Mouse (Mus musculus): ENCODE results near the gene Prkaca. TPM values are rescaled to one million over a fixed set of nuclear protein-coding genes. Genes with fewer than 3 reads are reported as not detected.

Prkaca gene
- total and polyA plus RNA-seq, 3 experiments, result 14.0 to 27.3 (median 18.5) TPM

DNA sequence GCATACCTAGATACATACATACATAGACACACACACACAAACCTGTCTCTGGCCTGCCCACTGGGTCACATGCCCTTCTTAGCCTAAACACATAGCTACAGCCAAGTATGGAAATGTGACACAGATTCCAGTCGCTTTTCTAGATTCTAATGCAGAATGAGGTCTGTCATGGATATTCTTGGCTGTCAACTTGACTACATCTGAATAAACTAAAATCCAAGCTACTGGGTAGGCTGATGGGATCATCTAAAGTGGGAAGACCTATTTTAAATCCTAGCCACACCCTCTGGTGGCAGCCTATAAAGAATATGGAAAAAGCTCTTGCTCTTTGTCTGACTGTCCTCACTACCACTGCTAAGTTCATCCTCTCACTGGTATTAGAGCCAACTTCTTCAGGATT is 30.3 kb upstream of the Prkaca start:
- no peak for DNase-seq (ENCODE audit: extremely low read depth)
- H3K79me2 ChIP-seq (replicated peaks; ENCODE audit: control insufficient read depth, extremely low read depth, insufficient read depth, poor library complexity, severe bottlenecking), result no peaks in the 10 kb centered on the region
- H3K4me1 ChIP-seq (ENCODE audit: control insufficient read depth in 1 of 2, insufficient read depth in 2 of 2), result peaks cover 0 to 5% of the 10 kb centered on the region in 2 experiments; a peak in 1 of 4 replicates
- no peaks in the 10 kb centered on the region for H3K9me3 ChIP-seq (replicated peaks; ENCODE audit: low read length)
- no peak overlapping the region for H3K9ac ChIP-seq (ENCODE audit: insufficient read depth, low read depth)
- in situ Hi-C loops (cut with MboI; ENCODE audit: low pct_ligation_motif_present, low pct_unique_long_range_greater_than_20kb, low sequenced_read_pairs) (no loop called here), dilution Hi-C loops (cut with MboI; ENCODE audit: extremely low pct_ligation_motif_present, extremely low pct_unique_long_range_greater_than_20kb, low sequenced_read_pairs) (no loop called here)
- no peak overlapping the region for H3K4me2 ChIP-seq (ENCODE audit: insufficient read depth, low read depth, poor library complexity, severe bottlenecking)
- TF ChIP-seq IRF4 (IDR thresholded peaks at IDR 0.05; ENCODE audit: low read depth, low read length), result no peak
- no peak for TF ChIP-seq JUND (conservative IDR thresholded peaks at IDR 0.05; ENCODE audit: low read depth, low read length)
- TF ChIP-seq BHLHE40 (IDR thresholded peaks at IDR 0.05; ENCODE audit: low read depth, low read length), result no peak
- TF ChIP-seq JUN (IDR thresholded peaks at IDR 0.05; ENCODE audit: insufficient read depth, low read depth, low read length), result no peak
- no peak for TF ChIP-seq MEF2A (IDR thresholded peaks at IDR 0.05; ENCODE audit: borderline replicate concordance, low read depth, low read length)
- TF ChIP-seq TCF12 (IDR thresholded peaks at IDR 0.05; ENCODE audit: low read depth, low read length), result no peak
- TF ChIP-seq MAFK (IDR thresholded peaks at IDR 0.05; ENCODE audit: insufficient replicate concordance, low read length), result no peak
- no peak for TF ChIP-seq CTCF (conservative IDR thresholded peaks at IDR 0.05 in 1 of 2, IDR thresholded peaks at IDR 0.05 in 1 of 2; ENCODE audit: low read depth in 2 of 2, low read length in 2 of 2)
- H3K4me3 ChIP-seq (replicated peaks in 1 of 3; ENCODE audit: low read depth in 2 of 3, low read length in 2 of 3, poor library complexity in 1 of 3), result no peak overlapping the region
- no peaks in the 10 kb centered on the region for H3K27me3 ChIP-seq (replicated peaks)
- peaks cover 4 to 34% of the 10 kb centered on the region in 2 experiments for H3K36me3 ChIP-seq (replicated peaks in 1 of 2; ENCODE audit: control insufficient read depth in 1 of 2, insufficient read depth in 1 of 2, low read length in 1 of 2)
- no peak overlapping the region for H3K27ac ChIP-seq (ENCODE audit: insufficient read depth, low read depth)

DNA sequence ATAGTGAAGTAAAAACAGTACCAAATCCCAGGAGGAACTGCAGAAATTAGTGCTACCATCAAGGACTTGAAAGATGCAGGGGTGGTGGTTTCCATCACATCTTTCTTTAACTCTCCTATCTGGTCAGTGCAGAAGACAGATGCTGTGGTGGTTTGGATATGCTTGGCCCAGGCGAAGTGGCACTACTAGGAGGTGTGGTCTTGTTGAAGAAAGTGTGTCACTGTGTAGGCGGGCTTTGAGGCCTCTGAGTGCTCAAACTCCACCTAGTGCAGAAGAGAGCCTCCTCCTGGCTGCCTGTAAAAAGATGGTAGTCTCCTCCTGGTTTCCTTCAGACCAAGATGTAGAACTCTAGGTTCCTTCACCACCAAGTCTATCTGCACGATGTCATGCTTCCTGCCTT is 27.3 kb upstream of the Prkaca start:
- H3K79me2 ChIP-seq (replicated peaks; ENCODE audit: control insufficient read depth, extremely low read depth, insufficient read depth, poor library complexity, severe bottlenecking), result no peaks in the 10 kb centered on the region
- no peak for TF ChIP-seq PAX5 (IDR thresholded peaks at IDR 0.05; ENCODE audit: low read length)
- peak in 1 of 2 experiments; percentile 9; a peak in 1 of 4 replicates for TF ChIP-seq CTCF (conservative IDR thresholded peaks at IDR 0.05 in 1 of 2, IDR thresholded peaks at IDR 0.05 in 1 of 2; ENCODE audit: low read depth in 2 of 2, low read length in 2 of 2)
- peaks cover 0 to 5% of the 10 kb centered on the region in 2 experiments for H3K36me3 ChIP-seq (replicated peaks in 1 of 2; ENCODE audit: control insufficient read depth in 1 of 2, insufficient read depth in 1 of 2, low read length in 1 of 2)
- H3K27me3 ChIP-seq (replicated peaks), result no peaks in the 10 kb centered on the region
- H3K4me1 ChIP-seq (ENCODE audit: control insufficient read depth in 1 of 2, insufficient read depth in 2 of 2), result peaks cover 0 to 5% of the 10 kb centered on the region in 2 experiments; a peak in 1 of 4 replicates
- H3K4me3 ChIP-seq (replicated peaks in 1 of 3; ENCODE audit: low read depth in 2 of 3, low read length in 2 of 3, poor library complexity in 1 of 3), result no peak overlapping the region
- no peaks in the 10 kb centered on the region for H3K9me3 ChIP-seq (replicated peaks; ENCODE audit: low read length)
- H3K4me2 ChIP-seq (ENCODE audit: insufficient read depth, low read depth, poor library complexity, severe bottlenecking), result no peak overlapping the region
- dilution Hi-C loops (cut with MboI; ENCODE audit: extremely low pct_ligation_motif_present, extremely low pct_unique_long_range_greater_than_20kb, low sequenced_read_pairs) (no loop called here), in situ Hi-C loops (cut with MboI; ENCODE audit: low pct_ligation_motif_present, low pct_unique_long_range_greater_than_20kb, low sequenced_read_pairs) (no loop called here)
- no peak overlapping the region for H3K9ac ChIP-seq (ENCODE audit: insufficient read depth, low read depth)
- H3K27ac ChIP-seq (ENCODE audit: insufficient read depth, low read depth), result no peak overlapping the region
- DNase-seq (ENCODE audit: extremely low read depth), result peak; percentile 20

DNA sequence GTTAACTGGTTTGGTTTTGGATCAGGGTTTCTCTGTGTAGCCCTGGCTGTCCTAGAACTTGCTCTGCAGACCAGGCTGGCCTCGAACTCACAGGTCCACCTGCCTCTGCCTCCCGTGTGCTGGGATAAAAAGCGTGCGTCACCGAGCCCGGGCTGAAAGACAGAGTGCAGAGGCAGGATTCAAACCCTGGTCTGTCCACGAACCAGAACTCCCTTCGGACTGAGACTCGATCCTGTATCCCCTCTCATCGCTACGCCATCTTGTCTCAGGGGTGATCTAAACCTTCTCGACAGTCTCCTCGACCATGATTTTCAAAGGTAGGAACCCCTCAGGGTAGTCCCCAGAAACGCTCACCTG is 18.1 kb upstream of the Prkaca start:
- no peaks in the 10 kb centered on the region for H3K27me3 ChIP-seq (replicated peaks)
- peak overlapping the region; percentile 64 for H3K4me2 ChIP-seq (ENCODE audit: insufficient read depth, low read depth, poor library complexity, severe bottlenecking)
- H3K9ac ChIP-seq (ENCODE audit: insufficient read depth, low read depth), result peak overlapping the region; percentile 26
- TF ChIP-seq CHD2 (IDR thresholded peaks at IDR 0.05; ENCODE audit: low read length), result no peak
- peak; percentile 85 for TF ChIP-seq TBP (conservative IDR thresholded peaks at IDR 0.05; ENCODE audit: low read depth, low read length)
- TF ChIP-seq JUN (IDR thresholded peaks at IDR 0.05; ENCODE audit: insufficient read depth, low read depth, low read length), result no peak
- no peak for TF ChIP-seq MXI1 (IDR thresholded peaks at IDR 0.05; ENCODE audit: low read depth, low read length)
- DNase-seq (ENCODE audit: extremely low read depth), result no peak
- in situ Hi-C loops (cut with MboI; ENCODE audit: low pct_ligation_motif_present, low pct_unique_long_range_greater_than_20kb, low sequenced_read_pairs), result loop anchor here (10.0 kb wide), 2 partner anchors 60 to 170 kb away; no protein-coding TSS in a partner anchor
- H3K4me1 ChIP-seq (ENCODE audit: control insufficient read depth in 1 of 2, insufficient read depth in 2 of 2), result peaks cover 0 to 22% of the 10 kb centered on the region in 2 experiments; a peak in 2 of 4 replicates
- peaks cover 0 to 15% of the 10 kb centered on the region in 2 experiments for H3K36me3 ChIP-seq (replicated peaks in 1 of 2; ENCODE audit: control insufficient read depth in 1 of 2, insufficient read depth in 1 of 2, low read length in 1 of 2)
- peak overlapping the region; percentile 56 to 87 (median 70) for H3K4me3 ChIP-seq (replicated peaks in 1 of 3; ENCODE audit: low read depth in 2 of 3, low read length in 2 of 3, poor library complexity in 1 of 3)
- no peaks in the 10 kb centered on the region for H3K9me3 ChIP-seq (replicated peaks; ENCODE audit: low read length)
- dilution Hi-C loops (cut with MboI; ENCODE audit: extremely low pct_ligation_motif_present, extremely low pct_unique_long_range_greater_than_20kb, low sequenced_read_pairs), result no loop called here
- peak overlapping the region; percentile 21; the same call in 1 of the 2 replicates for H3K27ac ChIP-seq (ENCODE audit: insufficient read depth, low read depth)
- H3K79me2 ChIP-seq (replicated peaks; ENCODE audit: control insufficient read depth, extremely low read depth, insufficient read depth, poor library complexity, severe bottlenecking), result peaks cover 24% of the 10 kb centered on the region
